Mouse (Mus musculus) liver, embryonic 14.5 days (tissue): ENCODE measurements around the gene Gstp3. TPM values are rescaled to one million over a fixed set of nuclear protein-coding genes. Genes with fewer than 3 reads are reported as not detected.

Experiments used
- ATAC-seq: fragments of 200-750 bp; cut with Nextera tagmentation; 2 replicates; pipeline ENCODE4 v1.8.0; 2017; ENCODE audit warnings: moderate number of reproducible peaks, mild to moderate bottlenecking, moderate library complexity; ENCODE audit not compliant: insufficient read depth
- DNase-seq, 3 experiments: peaks; one replicate each; pipeline ENCODE4 v3.0.0-alpha.2; 2012 to 2013; ENCODE audit warnings: low read depth in 3 of 3, low spot score in 3 of 3
- H3K27ac ChIP-seq: fragments of 300-500 bp; sonication (generic); 2 replicates; pipeline ENCODE4 v1.5.1; 2014; ENCODE audit warnings: moderate library complexity, mild to moderate bottlenecking, control low read depth, inconsistent platforms
- H3K27me3 ChIP-seq: fragments of 300-500 bp; sonication (generic); 2 replicates; pipeline ENCODE4 v1.6.1; 2014; ENCODE audit warnings: mild to moderate bottlenecking, low read length, moderate library complexity; ENCODE audit not compliant: control insufficient read depth, insufficient read depth
- H3K36me3 ChIP-seq: fragments of 300-500 bp; sonication (generic); replicated peaks from 2 replicates; pipeline ENCODE4 v1.6.1; 2014; ENCODE audit warnings: low read depth; ENCODE audit not compliant: control insufficient read depth, insufficient read depth
- H3K4me1 ChIP-seq, 2 experiments: fragments of 200-500 bp in 1 of 2; fragments of 300-500 bp in 1 of 2; sonication (generic) in 1 of 2; replicated peaks; 2 replicates each; pipeline ENCODE4 v1.6.1; 2012 to 2014; ENCODE audit warnings: antibody characterized with exemption in 1 of 2, inconsistent platforms in 1 of 2, low read length in 1 of 2; ENCODE audit not compliant: control insufficient read depth in 2 of 2, insufficient read depth in 2 of 2
- H3K4me2 ChIP-seq: fragments of 300-500 bp; sonication (generic); 2 replicates; pipeline ENCODE4 v1.6.1; 2014; ENCODE audit warnings: low read depth, mild to moderate bottlenecking, control low read depth, moderate library complexity
- H3K4me3 ChIP-seq, 2 experiments: fragments of 200-500 bp in 1 of 2; fragments of 300-500 bp in 1 of 2; sonication (generic) in 1 of 2; 2 replicates each; pipeline ENCODE4 v1.5.1; 2012 to 2014; ENCODE audit warnings: low read depth in 2 of 2, low read length in 2 of 2, mild to moderate bottlenecking in 2 of 2, control low read depth in 1 of 2, inconsistent platforms in 1 of 2, moderate library complexity in 1 of 2; ENCODE audit not compliant: insufficient read depth in 1 of 2
- H3K9ac ChIP-seq: fragments of 300-500 bp; sonication (generic); replicated peaks from 2 replicates; pipeline ENCODE4 v1.6.1; 2014; ENCODE audit warnings: mild to moderate bottlenecking, control low read depth, moderate library complexity
- H3K9me3 ChIP-seq: fragments of 300-500 bp; sonication (generic); 2 replicates; pipeline ENCODE4 v1.6.1; 2016; ENCODE audit warnings: low read length, mixed read lengths; ENCODE audit not compliant: control insufficient read depth
- CTCF ChIP-seq: IDR thresholded peaks from 2 replicates; pipeline ENCODE4 v1.5.1; 2016; ENCODE audit warnings: antibody characterized with exemption, low read depth, control low read depth
- EP300 ChIP-seq: IDR thresholded peaks from 2 replicates; pipeline ENCODE4 v1.6.1; 2016; ENCODE audit warnings: antibody characterized with exemption, low read depth
- WGBS: fragments of 180-500 bp; shearing (Covaris S2); extraction: QIAGEN DNeasy Blood & Tissue Kit; methylation state at CpG from one replicate; pipeline ENCODE4 v1.1.7; 2014; ENCODE audit not compliant: insufficient replicate concordance; 5-methylcytosine and 5-hydroxymethylcytosine counted together
- polyA plus RNA-seq, 2 experiments: library from polyadenylated mRNA; depleted of rRNA in 1 of 2; stranded (reverse) in 1 of 2; unstranded in 1 of 2; fragments of >200 nt; fragmentation: Nextera tagmentation in 1 of 2; extraction: Ambion mirVana in 1 of 2; gene quantifications; 2 replicates each; pipeline versions ENCODE4 v1.2.1 to v1.2.3; 2012 to 2014

Gene Gstp3
- polyA plus RNA-seq, 2 experiments: 69.6 to 78.5 TPM

DNA sequence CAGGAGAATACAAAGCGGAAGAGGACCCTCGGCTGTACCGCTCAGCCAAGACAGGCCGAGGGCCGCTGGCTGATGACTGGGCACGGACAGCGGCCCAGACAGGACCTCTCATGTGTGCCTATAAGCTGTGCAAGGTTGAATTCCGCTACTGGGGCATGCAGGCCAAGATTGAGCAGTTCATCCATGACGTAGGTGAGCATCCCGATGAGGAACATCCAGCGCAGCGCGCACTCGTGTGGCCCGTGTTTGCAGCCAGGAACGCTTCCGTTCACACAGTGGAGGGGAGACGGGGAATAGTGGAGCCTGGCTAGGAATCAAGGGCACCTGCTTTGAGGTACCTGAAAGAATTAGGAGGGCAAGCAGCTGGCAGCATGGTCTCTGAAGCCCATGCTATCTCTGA is 43.9 kb upstream of the Gstp3 start:
- Histone ChIP-seq H3K4me1 (peaks cover 12 to 14% of the 10 kb centered on the region in 2 experiments), H3K36me3 (no peaks in the 10 kb centered on the region), H3K27ac (no peak overlapping the region), H3K4me3 (no peak overlapping the region), H3K9ac (no peak overlapping the region), H3K4me2 (no peak overlapping the region), H3K9me3 (no peaks in the 10 kb centered on the region), H3K27me3 (peaks cover 28% of the 10 kb centered on the region)
- TF ChIP-seq EP300 (no peak), CTCF (no peak)
- ATAC-seq (no peak), DNase-seq (no peak)
- 90% methylated on average over 18 of the region's 18 CpGs for WGBS

- no peak overlapping the region for H3K9ac ChIP-seq
- ATAC-seq: no peak
- peaks cover 28% of the 10 kb centered on the region for H3K27me3 ChIP-seq
- peaks cover 18 to 21% of the 10 kb centered on the region in 2 experiments for H3K4me1 ChIP-seq
- WGBS: 82% methylated on average over 12 of the region's 12 CpGs
- no peak overlapping the region for H3K27ac ChIP-seq
- H3K36me3 ChIP-seq: no peaks in the 10 kb centered on the region
- no peak overlapping the region for H3K4me3 ChIP-seq
- no peaks in the 10 kb centered on the region for H3K9me3 ChIP-seq
- H3K4me2 ChIP-seq: no peak overlapping the region
- TF ChIP-seq CTCF: no peak
- TF ChIP-seq EP300: no peak
- no peak for DNase-seq
Measured at GRCm38 (mm10) chr19:4102626-4103025, 43.3 kb upstream of the Gstp3 start.

GRCm38 (mm10) chr19:4102049-4102448 is 42.7 kb upstream of the Gstp3 start:
- Histone ChIP-seq H3K4me1 (peaks cover 19 to 22% of the 10 kb centered on the region in 2 experiments), H3K9ac (no peak overlapping the region), H3K4me2 (no peak overlapping the region), H3K27me3 (peaks cover 28% of the 10 kb centered on the region), H3K27ac (no peak overlapping the region), H3K9me3 (no peaks in the 10 kb centered on the region), H3K4me3 (no peak overlapping the region), H3K36me3 (no peaks in the 10 kb centered on the region)
- DNase-seq (no peak), ATAC-seq (no peak)
- TF ChIP-seq EP300 (no peak), CTCF (no peak)
- WGBS: 61% methylated on average over 2 of the region's 2 CpGs

DNA sequence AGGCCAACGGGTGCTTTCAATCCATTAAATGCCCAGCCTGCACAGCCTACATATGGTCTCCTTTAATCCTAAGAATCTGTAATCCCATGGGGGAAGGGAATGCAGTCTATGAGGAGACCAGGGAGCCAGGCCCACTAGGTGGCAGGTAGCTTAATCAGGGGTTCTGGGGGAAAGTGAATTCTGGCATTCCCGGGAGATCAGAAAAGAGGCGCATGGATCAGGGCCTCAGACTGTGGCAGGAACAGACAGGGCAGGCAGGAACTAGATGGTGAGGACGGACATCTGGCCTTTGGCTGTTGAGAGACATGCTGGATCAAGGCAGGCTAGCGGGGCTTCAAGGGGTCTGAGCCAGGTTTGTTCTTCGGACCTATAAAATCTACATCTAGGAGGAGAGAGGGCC is 42.1 kb upstream of the Gstp3 start:
- Histone ChIP-seq H3K4me1 (peaks cover 21 to 23% of the 10 kb centered on the region in 2 experiments), H3K36me3 (no peaks in the 10 kb centered on the region), H3K9ac (no peak overlapping the region), H3K27me3 (peaks cover 28% of the 10 kb centered on the region), H3K4me3 (no peak overlapping the region), H3K4me2 (no peak overlapping the region), H3K9me3 (no peaks in the 10 kb centered on the region), H3K27ac (no peak overlapping the region)
- DNase-seq: no peak
- 83% methylated on average over 6 of the region's 6 CpGs for WGBS
- TF ChIP-seq EP300 (no peak), CTCF (no peak)
- ATAC-seq: no peak

DNA sequence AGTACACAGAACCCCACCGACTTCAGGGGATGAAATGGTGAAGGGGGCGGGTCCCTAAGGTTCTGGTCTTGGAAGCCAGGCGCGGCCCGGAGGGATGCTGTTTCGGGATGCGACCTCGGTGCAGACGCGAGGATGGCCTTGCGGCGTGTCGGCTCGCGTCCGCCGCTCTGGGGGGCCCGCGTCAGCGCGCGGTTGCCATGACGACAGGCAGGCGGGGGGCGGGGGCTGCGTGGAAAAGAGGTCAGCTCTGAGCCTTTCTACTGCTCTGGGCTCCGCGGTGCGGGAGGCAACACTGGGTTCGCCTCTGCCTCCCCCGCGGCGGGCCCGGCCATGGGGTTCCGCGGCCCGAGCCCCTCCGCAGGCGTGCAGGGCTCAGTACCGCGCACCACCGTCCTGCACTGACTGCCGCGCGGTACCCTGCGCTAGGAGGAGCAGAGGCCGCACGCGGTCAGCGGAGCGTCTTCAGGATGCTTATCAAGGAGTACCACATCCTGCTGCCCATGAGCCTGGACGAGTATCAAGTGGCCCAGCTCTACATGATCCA is 41.4 kb upstream of the Gstp3 start:
- no peaks in the 10 kb centered on the region for H3K9me3 ChIP-seq
- TF ChIP-seq EP300 (no peak), CTCF (no peak)

More for the DNA sequence above, 41.4 kb upstream of the Gstp3 start:
- H3K9ac ChIP-seq: no peak overlapping the region
- H3K36me3 ChIP-seq: no peaks in the 10 kb centered on the region
- no peak overlapping the region for H3K27ac ChIP-seq
- DNase-seq (no peak), ATAC-seq (no peak)
- peak overlapping the region; percentile 55 to 58 for H3K4me3 ChIP-seq
- H3K4me2 ChIP-seq: peak overlapping the region; percentile 90
- peaks cover 28% of the 10 kb centered on the region for H3K27me3 ChIP-seq
- H3K4me1 ChIP-seq: peaks cover 24 to 29% of the 10 kb centered on the region in 2 experiments
- 2% methylated on average over 52 of the region's 52 CpGs for WGBS
